Mouse (Mus musculus) heart, embryonic 16.5 days (tissue): ENCODE measurements around the gene Det1. TPM values are rescaled to one million over a fixed set of nuclear protein-coding genes. Genes with fewer than 3 reads are reported as not detected.

Experiments used
- ATAC-seq: fragments of 200-750 bp; cut with Nextera tagmentation; replicated peaks from 2 replicates; pipeline ENCODE4 v1.8.0; 2017; ENCODE audit warnings: moderate number of reproducible peaks; ENCODE audit not compliant: insufficient read depth, low FRiP score; ENCODE audit errors: extremely low read depth
- H3K27ac ChIP-seq: fragments of 300-500 bp; sonication (generic); 2 replicates; pipeline ENCODE4 v1.5.1; 2014; ENCODE audit warnings: mild to moderate bottlenecking, low read length, control low read depth, moderate library complexity
- H3K27me3 ChIP-seq: fragments of 300-500 bp; sonication (generic); 2 replicates; pipeline ENCODE4 v1.6.1; 2014; ENCODE audit warnings: low read length, mixed read lengths; ENCODE audit not compliant: control insufficient read depth, insufficient read depth
- H3K36me3 ChIP-seq: fragments of 300-500 bp; sonication (generic); 2 replicates; pipeline ENCODE4 v1.6.1; 2014; ENCODE audit not compliant: control insufficient read depth, insufficient read depth
- H3K4me1 ChIP-seq: fragments of 300-500 bp; sonication (generic); 2 replicates; pipeline ENCODE4 v1.6.1; 2014; ENCODE audit warnings: low read length, mixed read lengths; ENCODE audit not compliant: control insufficient read depth, insufficient read depth
- H3K4me2 ChIP-seq: fragments of 300-500 bp; sonication (generic); 2 replicates; pipeline ENCODE4 v1.6.1; 2014; ENCODE audit warnings: low read depth, mild to moderate bottlenecking, control low read depth, low read length
- H3K4me3 ChIP-seq: fragments of 300-500 bp; sonication (generic); 2 replicates; pipeline ENCODE4 v1.5.1; 2014; ENCODE audit warnings: mild to moderate bottlenecking, control low read depth, low read length
- H3K9ac ChIP-seq: fragments of 300-500 bp; sonication (generic); 2 replicates; pipeline ENCODE4 v1.6.1; 2014; ENCODE audit warnings: low read length, control low read depth
- H3K9me3 ChIP-seq: fragments of 300-500 bp; sonication (generic); replicated peaks from 2 replicates; pipeline ENCODE4 v1.6.1; 2016; ENCODE audit warnings: low read length; ENCODE audit not compliant: control insufficient read depth
- WGBS: fragments of 180-500 bp; shearing (Covaris S2); extraction: QIAGEN DNeasy Blood & Tissue Kit; methylation state at CpG from one replicate; pipeline ENCODE4 v1.1.7; 2014; 5-methylcytosine and 5-hydroxymethylcytosine counted together
- polyA plus RNA-seq: library from polyadenylated mRNA; unstranded; fragments of >200 nt; fragmentation: Nextera tagmentation; extraction: Ambion mirVana; gene quantifications from 2 replicates; pipeline ENCODE4 v1.2.1, GENCODE M21; 2015

The Det1 gene
- polyA plus RNA-seq, 1 experiment from 2014 or later: 14.2 TPM

GRCm38 (mm10) chr7:78794571-78795092 is 52.4 kb downstream of the Det1 start:
- peaks cover 13% of the 10 kb centered on the region for H3K36me3 ChIP-seq
- H3K9ac ChIP-seq: no peak overlapping the region
- H3K4me3 ChIP-seq: no peak overlapping the region
- 0 out of 2 replicates have a peak, but pooled peaks cover 2% of the 10 kb centered on the region for H3K27me3 ChIP-seq
- H3K4me1 ChIP-seq: peaks cover 16% of the 10 kb centered on the region
- H3K9me3 ChIP-seq: no peaks in the 10 kb centered on the region
- H3K4me2 ChIP-seq: no peak overlapping the region
- ATAC-seq: peak; percentile 59
- H3K27ac ChIP-seq: peak overlapping the region; percentile 53
- 34% methylated on average over 6 of the region's 6 CpGs for WGBS

- ATAC-seq: 0 out of 2 replicates have a peak, but pooled peaks have one; percentile 8
- peaks cover 16% of the 10 kb centered on the region for H3K4me1 ChIP-seq
- no peak overlapping the region for H3K9ac ChIP-seq
- no peak overlapping the region for H3K4me3 ChIP-seq
- 75% methylated on average over 13 of the region's 13 CpGs for WGBS
- H3K36me3 ChIP-seq: peaks cover 19% of the 10 kb centered on the region
- no peaks in the 10 kb centered on the region for H3K9me3 ChIP-seq
- 0 out of 2 replicates have a peak, but pooled peaks cover 2% of the 10 kb centered on the region for H3K27me3 ChIP-seq
- H3K4me2 ChIP-seq: no peak overlapping the region
- H3K27ac ChIP-seq: peak overlapping the region; percentile 53
These were observed 53.0 kb downstream of the Det1 start for GRCm38 (mm10) chr7:78793895-78794570.

GRCm38 (mm10) chr7:78791359-78792222 is 55.5 kb downstream of the Det1 start:
- no peak overlapping the region for H3K27ac ChIP-seq
- H3K36me3 ChIP-seq: peaks cover 26% of the 10 kb centered on the region
- no peak overlapping the region for H3K4me3 ChIP-seq
- no peaks in the 10 kb centered on the region for H3K9me3 ChIP-seq
- peaks cover 16% of the 10 kb centered on the region for H3K4me1 ChIP-seq
- H3K27me3 ChIP-seq: no peaks in the 10 kb centered on the region
- H3K9ac ChIP-seq: no peak overlapping the region
- WGBS: 77% methylated on average over 15 of the region's 15 CpGs
- no peak overlapping the region for H3K4me2 ChIP-seq
- 0 out of 2 replicates have a peak, but pooled peaks have one; percentile 23 for ATAC-seq

- peaks cover 8% of the 10 kb centered on the region for H3K4me1 ChIP-seq
- no peak overlapping the region for H3K27ac ChIP-seq
These were observed 59.2 kb downstream of the Det1 start for GRCm38 (mm10) chr7:78787793-78788380.

GRCm38 (mm10) chr7:78785906-78786305 is 61.2 kb downstream of the Det1 start:
- H3K27me3 ChIP-seq: no peaks in the 10 kb centered on the region
- H3K36me3 ChIP-seq: peaks cover 23% of the 10 kb centered on the region
- H3K4me1 ChIP-seq: peaks cover 13% of the 10 kb centered on the region
- no peak overlapping the region for H3K27ac ChIP-seq
- 60% methylated on average over 5 of the region's 5 CpGs for WGBS
- H3K4me2 ChIP-seq: no peak overlapping the region
- no peak overlapping the region for H3K9ac ChIP-seq
- ATAC-seq: no peak
- H3K9me3 ChIP-seq: no peaks in the 10 kb centered on the region
- H3K4me3 ChIP-seq: no peak overlapping the region

More at GRCm38 (mm10) chr7:78787793-78788380, 59.2 kb downstream of the Det1 start:
- no peaks in the 10 kb centered on the region for H3K9me3 ChIP-seq
- no peak overlapping the region for H3K9ac ChIP-seq
- H3K36me3 ChIP-seq: peaks cover 26% of the 10 kb centered on the region
- ATAC-seq: no peak
- 83% methylated on average over 12 of the region's 12 CpGs for WGBS
- no peaks in the 10 kb centered on the region for H3K27me3 ChIP-seq
- no peak overlapping the region for H3K4me3 ChIP-seq
- no peak overlapping the region for H3K4me2 ChIP-seq

- Histone ChIP-seq H3K4me3 (peak within 1 kb of the TSS; percentile 76), H3K27me3 (no peaks in the 10 kb centered on the region), H3K36me3 (peaks cover 19% of the 10 kb centered on the region), H3K9ac (peak within 1 kb of the TSS; percentile 91), H3K9me3 (no peaks in the 10 kb centered on the region), H3K4me1 (peaks cover 13% of the 10 kb centered on the region), H3K27ac (peak within 1 kb of the TSS; percentile 43; the same call in 1 of the 2 replicates), H3K4me2 (peak within 1 kb of the TSS; percentile 94)
- under 1% methylated on average over 44 of the region's 44 CpGs for WGBS
- ATAC-seq: peak; percentile 97
These were observed 64.2 kb downstream of the Det1 start, which contains the start of the genes Mrps11 and Mrpl46 for GRCm38 (mm10) chr7:78782639-78783581. Gene Mrps11, plus strand, starts transcription at chr7:78783119. Gene Mrpl46, minus strand, starts transcription at chr7:78783531.

GRCm38 (mm10) chr7:78778741-78779140 is 68.3 kb downstream of the Det1 start:
- H3K4me2 ChIP-seq: no peak overlapping the region
- H3K4me3 ChIP-seq: no peak overlapping the region
- no peaks in the 10 kb centered on the region for H3K9me3 ChIP-seq
- H3K27ac ChIP-seq: no peak overlapping the region
- peaks cover 45% of the 10 kb centered on the region for H3K36me3 ChIP-seq
- H3K27me3 ChIP-seq: no peaks in the 10 kb centered on the region
- peaks cover 8% of the 10 kb centered on the region for H3K4me1 ChIP-seq
- H3K9ac ChIP-seq: no peak overlapping the region
- 89% methylated on average over 5 of the region's 5 CpGs for WGBS
- no peak for ATAC-seq
